ENCODE assay signal across 9 mouse cellular contexts in the genomic region with DNA sequence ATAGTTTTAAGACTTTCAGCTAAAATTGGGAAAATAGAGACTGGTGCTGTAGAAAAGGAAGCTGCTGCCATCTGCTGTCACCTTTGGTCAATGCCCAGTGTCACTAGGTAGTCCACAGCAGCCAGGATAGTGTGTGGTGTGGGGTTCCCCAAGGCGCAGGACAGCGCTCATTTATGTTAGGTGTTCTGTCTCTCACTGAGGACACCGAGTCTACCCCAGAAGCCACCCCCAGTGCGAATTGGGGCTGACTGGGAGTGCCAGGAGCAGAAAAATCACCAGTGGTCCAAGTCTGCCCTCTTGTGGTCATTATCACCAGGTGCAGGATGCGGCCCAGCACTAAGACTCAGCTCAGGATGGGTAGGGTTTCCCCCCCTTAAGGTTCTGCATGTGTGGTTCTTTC. TPM values are rescaled to one million over a fixed set of nuclear protein-coding genes. Genes with fewer than 3 reads are reported as not detected.
DNase-seq lines count a peak whose midpoint lies in the region; ATAC-seq and TF ChIP-seq lines count a peak whose summit lies in the region.
"Had no signal": no experiment of that assay in that cellular context is flagged by ENCODE, and none has a peak within 500 bp of the region (broad histone marks: within the 10 kb centered on the region; RNA-seq: fewer than 3 reads in every experiment).

No protein-coding gene starts in this region.

- peak; percentile 85 for ATAC-seq in forebrain, embryonic 12.5 days (ENCODE audit: low FRiP score)
- ATAC-seq in heart, embryonic 16.5 days (replicated peaks; ENCODE audit: extremely low read depth, insufficient read depth, low FRiP score) = peak; percentile 80
- peak; percentile 59 for ATAC-seq in liver, embryonic 14.5 days (ENCODE audit: insufficient read depth)
- ATAC-seq in stomach, embryonic 14.5 days (ENCODE audit: insufficient number of reproducible peaks, insufficient read depth, low FRiP score, low read depth) = peak; percentile 81; the same call in 1 of the 2 replicates

- no peaks in the 10 kb centered on the region for H3K9me3 ChIP-seq in forebrain, embryonic 12.5 days
- no peaks in the 10 kb centered on the region for H3K9me3 ChIP-seq in heart, embryonic 16.5 days (replicated peaks; ENCODE audit: control insufficient read depth, low read length)
- H3K9me3 ChIP-seq in liver, embryonic 14.5 days (ENCODE audit: control insufficient read depth, low read length) = no peaks in the 10 kb centered on the region
- H3K9me3 ChIP-seq in stomach, embryonic 14.5 days (ENCODE audit: control insufficient read depth, low read depth, low read length) = no peaks in the 10 kb centered on the region

- H3K27ac ChIP-seq in brown adipose tissue, adult 24 weeks (replicated peaks; ENCODE audit: low read depth, low read length) = no peak overlapping the region; the same call in 1 of the 2 replicates
- no peak overlapping the region for H3K27ac ChIP-seq in forebrain, embryonic 12.5 days
- no peak overlapping the region for H3K27ac ChIP-seq in heart, embryonic 16.5 days (ENCODE audit: low read length)
- H3K27ac ChIP-seq in liver, embryonic 14.5 days = no peak overlapping the region
- H3K27ac ChIP-seq in stomach, embryonic 14.5 days (ENCODE audit: low read length) = no peak overlapping the region

- no peak for TF ChIP-seq EP300 in liver, embryonic 14.5 days (IDR thresholded peaks at IDR 0.05; ENCODE audit: low read depth)

- no peaks in the 10 kb centered on the region for H3K27me3 ChIP-seq in forebrain, embryonic 12.5 days
- no peaks in the 10 kb centered on the region for H3K27me3 ChIP-seq in heart, embryonic 16.5 days (ENCODE audit: control insufficient read depth, insufficient read depth, low read length)
- no peaks in the 10 kb centered on the region for H3K27me3 ChIP-seq in liver, embryonic 14.5 days (ENCODE audit: control insufficient read depth, insufficient read depth, low read length)
- no peaks in the 10 kb centered on the region for H3K27me3 ChIP-seq in stomach, embryonic 14.5 days (ENCODE audit: control insufficient read depth, insufficient read depth, low read length)

- DNase-seq in CD8-positive naive resting alpha-beta T cell, adult 2 months (ENCODE audit: low read depth in 2 of 2, low spot score in 2 of 2) = peak; percentile 8 to 26
- DNase-seq in kidney, postnatal 14 days = peak; percentile 56
- peak in 2 of 3 experiments; percentile 12 to 19 for DNase-seq in liver, embryonic 14.5 days (ENCODE audit: low read depth in 3 of 3, low spot score in 3 of 3)
- DNase-seq in neural tube, embryonic 10.5 days (ENCODE audit: extremely low spot score, low spot score) = peak; percentile 56

- no peaks in the 10 kb centered on the region for H3K4me1 ChIP-seq in brown adipose tissue, adult 24 weeks (ENCODE audit: control insufficient read depth, insufficient read depth, insufficient read length, low read length)
- no peaks in the 10 kb centered on the region for H3K4me1 ChIP-seq in forebrain, embryonic 12.5 days
- H3K4me1 ChIP-seq in heart, embryonic 16.5 days (ENCODE audit: control insufficient read depth, insufficient read depth, low read length) = no peaks in the 10 kb centered on the region
- H3K4me1 ChIP-seq in liver, embryonic 14.5 days (replicated peaks; ENCODE audit: control insufficient read depth in 2 of 2, insufficient read depth in 2 of 2, low read length in 1 of 2) = no peaks in the 10 kb centered on the region
- H3K4me1 ChIP-seq in stomach, embryonic 14.5 days (ENCODE audit: control insufficient read depth, insufficient read depth, low read length) = no peaks in the 10 kb centered on the region

- 5% methylated on average over 5 of the region's 5 CpGs for WGBS in forebrain, embryonic 12.5 days
- 5% methylated on average over 5 of the region's 5 CpGs for WGBS in heart, embryonic 16.5 days
- 5% methylated on average over 5 of the region's 5 CpGs for WGBS in liver, embryonic 14.5 days (ENCODE audit: insufficient replicate concordance)
- WGBS in stomach, embryonic 14.5 days = 5% methylated on average over 5 of the region's 5 CpGs

- peak overlapping the region; percentile 50 for H3K4me3 ChIP-seq in brown adipose tissue, adult 24 weeks (ENCODE audit: insufficient read depth, low read depth, low read length)
- no peak overlapping the region for H3K4me3 ChIP-seq in forebrain, embryonic 12.5 days (replicated peaks)
- no peak overlapping the region for H3K4me3 ChIP-seq in heart, embryonic 16.5 days (ENCODE audit: low read length)
- H3K4me3 ChIP-seq in liver, embryonic 14.5 days (ENCODE audit: insufficient read depth in 1 of 2, low read depth in 2 of 2, low read length in 2 of 2) = no peak overlapping the region
- no peak overlapping the region for H3K4me3 ChIP-seq in stomach, embryonic 14.5 days (ENCODE audit: low read depth, low read length)
- H3K4me3 ChIP-seq: erythroblast, embryonic 14.5 days had no signal

- H3K9ac ChIP-seq in forebrain, embryonic 12.5 days = no peak overlapping the region
- no peak overlapping the region for H3K9ac ChIP-seq in heart, embryonic 16.5 days (ENCODE audit: low read length)
- no peak overlapping the region for H3K9ac ChIP-seq in liver, embryonic 14.5 days (replicated peaks)
- no peak overlapping the region for H3K9ac ChIP-seq in stomach, embryonic 14.5 days (replicated peaks; ENCODE audit: low read depth, low read length)

- H3K4me2 ChIP-seq in forebrain, embryonic 12.5 days = no peak overlapping the region
- H3K4me2 ChIP-seq in heart, embryonic 16.5 days (ENCODE audit: low read depth, low read length) = peak overlapping the region; percentile 39
- H3K4me2 ChIP-seq in liver, embryonic 14.5 days (ENCODE audit: low read depth) = no peak overlapping the region
- no peak overlapping the region; the same call in 1 of the 2 replicates for H3K4me2 ChIP-seq in stomach, embryonic 14.5 days (replicated peaks; ENCODE audit: low read depth, low read length)

- H3K36me3 ChIP-seq in forebrain, embryonic 12.5 days (replicated peaks) = no peaks in the 10 kb centered on the region
- H3K36me3 ChIP-seq in heart, embryonic 16.5 days (ENCODE audit: control insufficient read depth, insufficient read depth) = no peaks in the 10 kb centered on the region
- H3K36me3 ChIP-seq in liver, embryonic 14.5 days (replicated peaks; ENCODE audit: control insufficient read depth, insufficient read depth, low read depth) = no peaks in the 10 kb centered on the region
- H3K36me3 ChIP-seq in stomach, embryonic 14.5 days (ENCODE audit: control insufficient read depth, insufficient read depth, low read length) = no peaks in the 10 kb centered on the region

- TF ChIP-seq CTCF in liver, embryonic 14.5 days (IDR thresholded peaks at IDR 0.05; ENCODE audit: low read depth) = peak; percentile 91

RNA-seq across cellular contexts. Expression of a gene that starts 26.8 kb away (rescaled TPM):
- polyA plus RNA-seq in brown adipose tissue, adult 24 weeks (2012; ENCODE audit: insufficient read depth, insufficient read length, missing spikeins) = 1,454 and 1,867 TPM in 2 replicates
- polyA plus RNA-seq in forebrain, embryonic 12.5 days (2016; fragmentation: Nextera tagmentation; extraction: Ambion mirVana) = 290 and 307 TPM in 2 replicates
- polyA plus RNA-seq in heart, embryonic 16.5 days (2015; fragmentation: Nextera tagmentation; extraction: Ambion mirVana) = 721 and 724 TPM in 2 replicates
- polyA plus RNA-seq in liver, embryonic 14.5 days (2012; rRNA removed) = 93.7 and 106 TPM in 2 replicates
- polyA plus RNA-seq in liver, embryonic 14.5 days (2014; fragmentation: Nextera tagmentation; extraction: Ambion mirVana) = 157 and 165 TPM in 2 replicates
- 533 and 548 TPM in 2 replicates for polyA plus RNA-seq in stomach, embryonic 14.5 days (2014; fragmentation: Nextera tagmentation; extraction: Ambion mirVana)

RNA-seq across cellular contexts. Expression of a gene that starts 37.4 kb away (rescaled TPM):
- 2.5 TPM in 1 of 2 replicates, not detected in the other for polyA plus RNA-seq in brown adipose tissue, adult 24 weeks (2012; ENCODE audit: insufficient read depth, insufficient read length, missing spikeins)
- not detected in 2 replicates for polyA plus RNA-seq in forebrain, embryonic 12.5 days (2016; fragmentation: Nextera tagmentation; extraction: Ambion mirVana)
- polyA plus RNA-seq in heart, embryonic 16.5 days (2015; fragmentation: Nextera tagmentation; extraction: Ambion mirVana) = 0.38 and 0.71 TPM in 2 replicates
- polyA plus RNA-seq in liver, embryonic 14.5 days (2012; rRNA removed) = not detected in 2 replicates
- polyA plus RNA-seq in liver, embryonic 14.5 days (2014; fragmentation: Nextera tagmentation; extraction: Ambion mirVana) = not detected in 2 replicates
- not detected in 2 replicates for polyA plus RNA-seq in stomach, embryonic 14.5 days (2014; fragmentation: Nextera tagmentation; extraction: Ambion mirVana)
- polyA plus RNA-seq: erythroblast, embryonic 14.5 days had no signal
